Mouse (Mus musculus): ENCODE measurements around the gene Rai1.

The Rai1 gene

DNA sequence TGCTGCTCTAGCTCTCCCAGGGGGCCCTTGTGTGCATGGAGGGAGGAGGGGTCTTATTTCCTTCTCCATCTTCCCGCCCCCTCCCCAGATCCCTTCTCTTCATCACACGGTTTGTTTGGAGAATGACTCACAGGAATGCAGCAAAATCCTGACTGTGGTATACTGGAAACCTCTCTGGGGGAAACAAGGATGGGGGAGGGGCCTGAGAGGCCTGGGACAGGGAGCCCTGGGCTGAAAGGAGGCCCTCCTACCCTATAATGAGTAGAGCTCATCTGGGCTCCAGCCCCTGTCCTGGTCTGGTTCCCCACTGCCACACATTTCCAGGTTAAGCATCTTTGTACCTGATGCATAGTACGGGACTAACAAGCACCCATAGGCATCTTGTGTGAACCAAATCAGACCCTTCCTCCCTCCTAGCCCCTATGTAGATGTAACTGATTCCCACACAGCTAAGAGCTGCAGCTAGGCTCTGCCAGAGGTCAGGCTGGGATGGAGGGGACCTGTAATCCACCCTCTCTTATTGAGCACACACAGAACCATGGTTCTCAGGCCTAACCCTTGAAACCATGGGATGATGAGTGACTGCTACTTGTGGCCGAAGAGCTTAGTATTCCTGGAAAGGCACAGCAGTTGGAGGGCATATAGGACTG is 23.2 kb downstream of the Rai1 start:
- no peak for DNase-seq (ENCODE audit: low read depth)

DNA sequence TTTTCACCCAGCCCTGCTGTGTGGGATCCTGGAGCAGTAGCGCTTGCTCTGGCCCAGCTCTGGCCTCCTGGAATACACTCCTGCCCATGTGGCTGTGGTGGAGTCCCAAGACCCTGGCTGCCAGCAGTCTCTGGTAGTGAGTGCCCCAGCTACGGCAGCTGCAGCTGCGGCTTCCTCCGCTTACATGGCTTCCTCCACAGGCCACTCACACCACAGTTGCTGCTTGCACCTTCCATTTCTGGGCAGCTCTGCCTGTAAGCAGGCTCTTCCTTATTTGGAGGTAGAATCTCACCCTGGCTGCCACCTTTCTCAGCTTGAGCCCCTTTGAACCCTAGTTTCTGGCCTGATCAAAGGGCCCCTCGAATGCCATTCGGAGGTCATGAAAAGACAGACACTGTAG is 25.7 kb downstream of the Rai1 start:
- no peak for DNase-seq (ENCODE audit: low read depth)

DNA sequence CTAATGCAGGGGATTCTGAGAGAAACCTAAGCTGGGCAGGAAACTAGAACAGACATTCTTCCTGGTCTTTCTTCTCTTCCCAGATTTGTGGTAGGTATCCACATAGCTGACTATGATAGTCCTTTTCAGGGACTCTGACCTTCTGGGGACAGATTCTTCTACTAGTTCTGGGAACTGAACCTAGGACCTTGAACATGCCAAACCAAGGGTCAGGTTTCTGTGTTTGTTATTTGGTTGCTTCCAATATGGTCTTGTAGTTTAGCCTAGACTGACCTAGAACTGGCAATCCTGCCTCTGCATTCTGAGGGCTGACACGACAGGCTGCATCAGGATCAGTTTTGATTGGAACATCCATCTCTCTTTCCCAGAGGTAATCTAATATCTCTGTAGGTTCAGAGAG is 27.2 kb downstream of the Rai1 start:
- no peak for DNase-seq (ENCODE audit: low read depth)

DNA sequence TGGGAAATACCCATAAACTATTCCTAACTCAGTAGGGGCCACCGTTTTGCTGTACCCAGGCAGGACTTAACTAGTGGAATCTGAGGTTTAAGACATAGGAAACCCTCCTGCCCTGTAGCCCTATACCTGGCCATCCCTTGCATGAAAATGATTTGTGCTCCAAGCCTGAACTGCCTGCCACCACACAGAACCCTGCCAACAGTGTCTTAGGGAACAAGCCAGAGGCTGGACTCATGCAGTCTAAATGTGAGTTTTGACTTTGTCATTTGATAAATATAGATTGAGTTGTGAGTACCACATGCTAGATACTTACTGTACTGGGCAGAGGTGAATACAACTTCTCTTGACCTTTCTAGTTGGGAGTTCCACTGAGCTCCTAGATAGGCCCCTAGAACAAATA is 31.7 kb downstream of the Rai1 start:
- no peak for DNase-seq (ENCODE audit: low read depth)

DNA sequence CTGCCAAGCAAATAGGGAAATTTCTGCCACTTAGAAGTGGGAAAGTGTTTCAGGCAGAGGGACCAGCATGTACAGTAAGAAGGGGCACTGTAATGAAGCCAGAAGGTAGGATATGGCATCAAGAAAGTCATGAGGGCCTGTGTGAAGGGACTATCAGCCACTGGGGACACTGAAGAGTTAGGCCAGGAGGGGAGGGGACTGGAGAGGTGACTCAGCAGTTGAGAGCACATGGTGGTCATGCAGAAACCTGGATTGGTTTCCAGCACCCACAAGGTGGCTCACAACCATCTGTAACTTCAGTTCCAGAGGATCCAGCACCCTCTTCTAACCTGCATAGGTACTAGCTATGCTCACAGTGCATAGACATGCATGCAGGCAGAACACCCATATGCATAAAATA is 32.4 kb downstream of the Rai1 start:
- DNase-seq (ENCODE audit: low read depth), result no peak

DNA sequence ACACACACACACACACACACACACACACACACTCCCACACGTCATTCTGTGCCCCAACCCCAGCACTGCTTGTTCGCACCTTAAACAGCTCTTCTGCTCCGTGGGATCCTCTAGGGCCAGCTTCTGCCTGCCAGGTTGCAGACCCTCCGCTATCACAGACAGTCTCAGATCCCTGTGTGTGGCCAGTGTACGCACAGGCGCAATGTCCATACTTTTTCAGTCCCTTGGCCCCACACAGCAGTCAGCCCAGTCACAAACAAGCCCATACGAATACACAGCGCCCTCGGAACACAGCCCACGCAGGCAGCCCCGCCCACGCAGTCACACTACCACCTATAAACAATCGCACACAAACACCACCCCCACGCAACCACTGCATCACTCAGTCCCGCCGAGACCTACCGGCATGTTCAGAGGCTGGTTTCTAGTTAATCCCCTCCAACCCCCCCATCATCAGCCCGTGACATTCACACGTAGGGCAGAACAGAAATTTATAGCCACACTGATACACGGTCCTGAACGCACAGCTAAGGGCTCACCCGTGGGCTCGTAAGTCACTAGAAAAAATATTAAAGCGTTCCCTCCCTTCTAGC is 34.4 kb downstream of the Rai1 start:
- DNase-seq (ENCODE audit: low read depth), result no peak

DNA sequence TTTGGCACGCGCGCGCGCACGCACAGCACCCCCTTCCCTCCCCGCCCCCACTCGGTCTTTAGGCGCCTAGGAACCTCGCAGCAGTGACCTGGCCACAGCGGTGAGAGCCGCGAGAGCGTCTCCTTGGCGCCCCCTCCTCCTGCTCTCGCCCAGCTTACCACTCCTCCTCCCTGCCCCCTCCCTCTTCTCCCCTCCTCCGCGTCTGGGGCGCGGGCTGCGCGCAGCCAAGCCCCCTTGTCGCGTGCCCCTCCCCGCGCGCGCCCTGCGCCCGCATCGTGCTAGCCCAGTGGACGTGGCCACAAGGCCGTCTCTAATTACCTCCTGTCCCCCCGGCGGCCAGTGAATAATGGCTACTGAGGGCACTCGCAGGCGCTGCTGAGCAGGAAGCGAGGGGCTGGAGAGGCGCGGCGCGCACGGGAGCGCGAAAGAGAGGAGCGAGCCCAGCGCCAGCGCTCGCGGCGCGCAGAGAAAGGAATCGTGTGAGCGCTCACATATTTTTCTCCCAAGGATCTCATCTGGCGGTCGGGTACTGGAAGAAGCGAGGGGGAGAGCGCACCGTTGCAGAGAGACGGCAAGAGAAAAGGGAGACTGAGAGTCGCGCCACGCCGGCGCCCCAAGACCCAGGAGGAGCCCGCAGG is 35.0 kb downstream of the Rai1 start:
- no peak for DNase-seq (ENCODE audit: low read depth)

DNA sequence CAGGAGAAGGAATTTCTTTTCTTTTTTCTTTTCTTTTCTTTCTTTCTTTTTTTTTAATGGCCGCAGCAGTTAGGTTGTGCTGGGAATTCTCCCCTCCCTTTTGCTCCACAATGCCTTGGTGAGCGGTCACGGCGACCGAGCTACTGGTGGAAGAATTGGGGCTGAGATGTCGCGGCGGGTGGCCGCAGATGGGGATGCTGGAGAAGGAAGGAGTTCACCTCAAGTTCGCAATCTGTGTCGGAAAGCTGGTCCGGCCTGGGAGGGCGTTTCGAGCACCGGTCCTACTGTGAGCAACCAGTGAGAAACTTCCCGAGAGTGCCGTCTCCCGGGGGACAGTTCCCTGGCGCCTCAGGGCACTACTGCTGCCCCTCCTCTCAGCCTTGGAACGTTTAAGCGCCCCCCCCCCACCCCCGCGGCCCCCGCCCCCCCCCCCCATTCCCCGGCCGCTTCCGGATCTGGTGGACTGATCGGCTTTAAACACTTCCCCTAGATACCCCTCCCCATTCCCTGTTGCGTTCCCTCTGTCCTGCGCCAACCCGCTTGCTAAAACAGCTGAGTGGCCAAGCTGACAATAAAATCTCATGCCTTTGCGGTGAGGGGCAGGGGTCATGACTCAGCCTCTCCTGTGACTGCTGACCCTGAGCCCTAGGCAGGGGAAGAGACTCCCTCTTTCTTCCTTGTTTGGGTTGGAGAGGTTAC is 35.9 kb downstream of the Rai1 start:
- DNase-seq (ENCODE audit: low read depth), result peak; percentile 49

DNA sequence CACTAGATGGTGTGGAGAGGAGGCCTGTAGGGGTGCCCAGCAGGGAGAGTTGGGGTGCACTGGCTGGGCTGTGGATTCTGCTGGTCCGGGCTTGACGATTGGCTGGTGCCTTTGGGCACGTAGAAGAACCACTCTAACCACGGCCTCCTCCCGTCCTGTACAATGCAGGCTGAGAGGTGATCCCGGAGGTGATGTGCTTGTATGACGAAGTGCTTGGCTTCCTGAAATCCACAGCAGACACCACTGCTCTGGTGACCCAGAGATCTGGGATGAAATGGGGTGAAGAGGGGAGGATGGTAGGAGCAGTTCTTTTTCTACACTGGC is 36.4 kb downstream of the Rai1 start:
- no peak for DNase-seq (ENCODE audit: low read depth)

DNA sequence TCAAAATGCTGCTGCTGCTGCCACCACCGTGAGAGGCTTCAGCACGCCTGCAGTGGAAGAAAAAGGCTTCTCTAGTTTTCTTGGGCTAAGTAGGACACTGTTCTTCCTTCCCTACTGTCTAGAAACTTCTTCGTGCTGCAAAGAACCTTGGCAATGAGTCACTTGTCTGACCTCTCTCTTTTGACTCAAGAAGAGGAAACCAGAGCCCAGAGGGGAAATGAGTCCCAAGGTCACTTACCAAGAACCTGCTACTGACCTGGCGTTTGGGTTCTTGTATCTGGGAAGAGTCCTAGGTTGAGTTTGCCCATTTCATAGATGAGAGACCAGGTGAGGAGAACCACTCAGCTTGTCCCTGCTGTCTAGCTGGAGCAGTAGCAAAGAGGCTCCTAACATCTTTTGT is 38.3 kb downstream of the Rai1 start:
- no peak for DNase-seq (ENCODE audit: low read depth)

DNA sequence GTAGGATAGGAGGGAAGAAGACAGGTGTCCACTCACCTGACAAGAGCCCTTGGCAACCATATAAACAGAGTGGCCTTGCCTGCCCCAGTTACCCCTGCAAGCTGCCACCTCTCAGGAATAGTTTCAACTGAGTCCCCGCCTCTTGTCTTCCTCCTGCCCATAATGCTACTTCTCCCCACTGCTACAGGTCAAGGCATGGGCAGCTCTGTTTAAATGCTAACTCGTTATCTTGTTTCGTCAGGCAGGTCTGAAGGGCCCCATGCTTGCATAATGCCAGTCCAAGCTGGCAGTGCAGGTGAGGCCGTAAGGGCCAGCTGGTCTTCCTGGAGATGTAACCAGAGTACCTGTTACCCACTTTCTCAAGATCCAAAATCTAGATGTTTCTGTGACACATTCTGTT is 41.4 kb downstream of the Rai1 start:
- no peak for DNase-seq (ENCODE audit: low read depth)

DNA sequence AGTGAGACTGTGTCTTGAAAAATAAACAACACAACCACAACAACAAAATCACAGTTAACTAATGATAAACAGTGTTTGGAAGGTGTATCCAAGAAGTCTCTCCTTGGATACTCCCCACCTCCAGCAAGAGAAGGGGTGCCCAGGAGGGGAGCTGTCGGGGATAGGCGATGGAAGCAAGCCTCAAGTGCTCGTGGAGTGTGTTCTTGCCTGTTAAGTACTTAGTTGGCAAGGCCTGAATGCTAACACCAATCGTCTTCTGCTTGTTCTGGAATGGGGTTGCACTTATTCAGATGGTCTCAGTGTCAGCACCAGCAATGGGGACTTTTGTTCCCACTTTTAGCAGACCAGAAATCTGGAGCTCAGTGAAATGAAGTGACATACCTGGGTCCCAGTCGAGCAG is 43.8 kb downstream of the Rai1 start:
- DNase-seq (ENCODE audit: low read depth), result no peak

DNA sequence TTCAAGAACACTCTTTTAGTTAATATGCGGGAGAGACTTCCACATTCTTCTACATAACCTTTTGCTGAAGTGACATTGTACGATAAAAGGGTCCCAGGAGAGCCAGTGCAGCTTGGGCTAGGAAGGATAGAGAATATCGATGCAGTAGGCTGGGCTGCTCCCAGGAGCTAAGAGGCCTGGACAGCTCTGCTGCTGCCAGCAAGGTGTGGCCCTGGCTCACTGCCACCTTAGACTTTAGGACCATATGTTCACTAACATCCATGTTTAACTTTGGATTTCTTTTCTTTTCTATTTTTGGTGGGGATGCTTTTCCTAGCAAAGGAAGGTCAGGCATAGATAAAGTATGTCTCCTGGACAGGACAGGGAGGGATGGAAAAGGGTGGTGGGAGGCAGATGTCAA is 44.3 kb downstream of the Rai1 start:
- DNase-seq (ENCODE audit: low read depth), result no peak

DNA sequence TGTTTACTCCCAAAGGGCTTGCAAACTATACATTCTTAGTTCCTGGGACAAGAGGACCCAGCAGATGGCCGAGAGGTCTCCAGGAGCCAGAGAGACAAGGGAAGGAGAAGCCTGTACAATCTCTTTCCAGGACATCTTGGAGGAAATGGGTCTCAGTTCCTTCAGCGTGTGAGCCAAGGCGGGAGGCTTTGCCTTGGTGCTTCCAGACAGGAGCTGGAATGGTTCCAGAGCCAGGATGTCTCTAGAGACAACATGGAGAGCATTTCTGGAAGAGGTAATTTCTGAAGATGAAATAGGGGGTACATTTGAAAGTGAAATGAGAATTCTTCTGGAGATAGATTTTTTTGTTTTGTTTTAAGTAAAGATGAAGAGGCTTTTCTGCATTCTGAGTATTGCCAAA is 45.9 kb downstream of the Rai1 start:
- DNase-seq (ENCODE audit: low read depth), result no peak

DNA sequence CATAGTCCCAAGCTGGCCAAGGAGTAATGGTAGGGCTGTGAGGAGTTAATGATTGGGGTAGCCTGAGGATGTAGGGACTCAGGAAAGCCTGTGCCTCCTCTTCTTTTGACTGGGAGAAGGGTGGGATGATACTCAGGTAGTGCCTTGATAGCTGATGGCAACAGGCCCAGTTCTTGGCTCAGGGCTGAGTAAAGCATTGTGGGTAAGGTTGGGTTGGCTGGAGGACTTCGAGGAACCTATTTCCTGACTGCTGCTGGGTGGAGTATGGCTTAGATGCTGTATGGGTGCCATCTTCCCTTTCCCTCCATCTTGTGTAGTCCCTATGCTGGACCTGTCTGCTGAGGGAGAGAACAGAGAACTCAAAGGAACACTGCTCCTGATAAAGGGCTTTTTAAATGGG is 47.5 kb downstream of the Rai1 start:
- no peak for DNase-seq (ENCODE audit: low read depth)

DNA sequence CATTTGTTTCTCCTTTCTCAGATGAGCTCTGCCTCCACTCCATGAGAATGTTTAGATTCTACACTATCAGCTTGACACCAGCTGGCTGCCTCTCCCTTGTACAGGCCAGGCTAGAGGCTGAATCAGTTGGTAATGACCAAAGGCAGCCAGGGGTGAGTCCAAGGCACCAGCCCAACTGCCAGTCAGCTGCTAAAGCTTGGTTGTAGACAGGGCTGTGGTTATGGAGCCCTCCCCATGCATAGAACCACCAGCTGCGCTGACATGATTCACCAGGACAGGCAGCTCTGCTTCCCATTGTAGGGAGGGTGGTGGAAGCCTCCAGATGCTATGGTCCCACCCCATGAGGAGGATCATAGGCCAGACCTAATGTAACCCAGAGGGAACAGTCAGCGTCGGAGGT is 49.1 kb downstream of the Rai1 start:
- peak; percentile 51 for DNase-seq (ENCODE audit: low read depth)

DNA sequence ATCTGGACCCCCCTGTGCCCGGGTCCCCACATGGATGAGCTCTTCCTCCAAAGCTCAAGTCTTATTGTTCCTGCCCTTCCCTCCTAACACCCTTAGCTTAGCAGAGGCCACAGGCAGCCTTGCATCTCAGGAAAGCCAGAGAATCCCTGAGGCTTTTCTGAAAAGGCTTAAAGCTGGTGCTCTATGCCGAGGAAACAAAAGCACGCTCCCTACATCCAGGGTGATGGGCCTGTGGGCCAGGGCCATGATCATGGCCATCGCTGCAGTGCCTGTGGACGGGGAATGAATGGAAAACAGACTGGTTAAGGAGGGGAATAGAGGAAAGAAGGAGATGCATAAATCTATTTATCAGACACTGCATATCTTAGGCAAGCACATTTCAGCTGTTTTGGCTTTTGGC is 50.9 kb downstream of the Rai1 start:
- DNase-seq (ENCODE audit: low read depth), result no peak

DNA sequence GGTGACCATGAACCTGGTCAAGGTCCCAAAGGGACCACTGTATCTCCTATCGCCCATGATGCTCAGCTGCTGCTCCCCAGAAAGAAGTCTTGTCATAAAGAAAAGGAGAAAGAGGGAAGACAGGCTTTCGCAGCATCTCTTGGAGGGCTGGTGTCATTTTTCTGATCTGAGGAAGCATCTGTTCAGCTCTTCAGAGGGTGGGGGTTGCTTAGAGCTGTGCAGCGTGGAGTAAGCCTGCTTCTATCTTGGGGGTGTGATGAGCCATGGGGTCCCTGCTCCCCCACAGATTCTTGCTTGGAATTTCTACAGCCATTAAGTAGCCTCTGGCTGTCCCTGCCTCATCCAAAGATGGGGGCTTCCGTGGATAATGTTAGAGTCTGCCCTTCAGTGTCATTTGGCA is 53.5 kb downstream of the Rai1 start:
- DNase-seq (ENCODE audit: low read depth), result no peak

DNA sequence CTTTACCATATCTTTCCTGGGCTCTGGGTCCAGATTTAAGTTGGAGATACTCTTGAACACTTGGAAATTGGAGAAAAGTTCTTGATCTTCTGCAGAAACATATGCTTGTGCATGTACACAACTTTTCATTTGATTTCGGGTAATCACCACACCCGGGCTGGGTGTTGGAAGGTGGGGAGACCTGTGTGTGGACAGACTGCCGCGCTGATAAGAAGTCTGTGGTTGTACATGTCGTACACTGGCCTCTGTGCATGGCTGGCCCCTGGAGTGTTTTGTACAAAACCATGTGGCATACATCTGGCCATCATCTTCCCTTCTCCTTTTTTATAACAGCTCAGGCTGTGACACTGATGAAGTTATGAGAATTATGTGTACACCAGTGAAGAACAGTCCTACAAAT is 55.1 kb downstream of the Rai1 start:
- DNase-seq (ENCODE audit: low read depth), result no peak

DNA sequence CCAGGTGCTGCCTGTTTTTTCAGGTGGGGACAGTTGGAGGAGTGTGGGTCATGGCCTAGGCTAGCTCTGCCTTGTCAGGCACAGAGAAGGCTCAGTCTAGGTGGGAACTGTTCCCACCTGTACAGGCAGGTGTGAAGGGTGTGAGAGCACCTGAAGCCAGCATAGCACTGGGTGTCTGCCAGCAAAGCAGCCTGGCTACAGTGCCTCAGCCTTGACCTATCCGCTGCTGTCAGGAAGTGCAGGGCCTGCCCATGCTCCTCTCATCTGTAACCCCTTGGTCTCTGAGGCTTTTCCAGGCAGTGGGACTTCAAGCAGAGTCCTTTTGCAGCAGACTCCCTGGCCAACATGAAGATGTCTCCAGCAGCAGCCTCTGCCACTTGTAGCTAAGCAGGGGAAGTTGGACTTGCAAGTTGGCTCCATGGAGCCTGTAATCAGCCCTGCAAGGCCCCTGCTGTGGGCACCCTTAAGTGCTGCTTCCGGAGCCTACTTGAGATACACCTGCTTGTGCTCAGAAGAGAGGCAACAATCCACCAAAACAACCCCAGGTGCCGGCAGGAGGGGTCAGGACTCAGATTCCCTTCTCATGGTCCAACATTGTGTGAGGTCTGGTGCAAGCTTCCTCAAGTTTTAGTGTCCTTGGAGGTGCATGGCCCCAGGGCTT is 55.8 kb downstream of the Rai1 start:
- no peak for DNase-seq (ENCODE audit: low read depth)

DNA sequence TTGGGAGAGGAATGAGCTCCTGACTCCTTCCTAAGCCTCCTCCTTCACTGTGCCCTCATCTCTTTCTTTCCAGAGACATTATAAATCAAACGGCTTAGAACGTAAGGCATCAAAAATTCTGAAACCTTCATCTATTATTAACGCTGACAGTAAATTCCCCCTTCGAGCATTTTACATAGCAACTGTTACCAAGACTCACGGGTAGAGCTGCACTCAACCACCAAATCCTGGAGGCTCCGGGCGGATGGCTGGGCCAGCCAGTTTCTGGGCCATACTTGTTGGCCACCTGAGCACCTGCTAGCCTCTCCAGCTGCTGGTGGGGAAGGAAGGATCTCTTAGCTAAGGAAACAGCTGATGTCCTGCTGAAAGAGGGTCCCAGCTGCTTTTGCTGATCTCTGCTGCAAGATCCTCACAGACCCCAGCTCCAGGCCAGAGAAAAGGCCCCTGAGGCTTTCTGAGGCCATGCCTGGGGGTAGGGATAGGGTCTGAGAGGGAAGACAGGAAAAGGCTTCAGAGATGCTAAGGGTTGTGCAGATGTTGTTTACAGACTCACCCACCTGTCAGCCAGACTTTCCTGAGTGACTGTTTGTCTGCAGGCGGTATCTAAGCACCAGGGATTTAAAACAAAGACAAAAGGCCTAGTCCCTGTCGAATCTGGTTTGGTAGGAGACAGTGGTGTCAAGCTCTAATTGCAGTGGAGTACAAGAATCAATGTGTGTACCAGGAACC is 56.5 kb downstream of the Rai1 start:
- no peak for DNase-seq (ENCODE audit: low read depth)

DNA sequence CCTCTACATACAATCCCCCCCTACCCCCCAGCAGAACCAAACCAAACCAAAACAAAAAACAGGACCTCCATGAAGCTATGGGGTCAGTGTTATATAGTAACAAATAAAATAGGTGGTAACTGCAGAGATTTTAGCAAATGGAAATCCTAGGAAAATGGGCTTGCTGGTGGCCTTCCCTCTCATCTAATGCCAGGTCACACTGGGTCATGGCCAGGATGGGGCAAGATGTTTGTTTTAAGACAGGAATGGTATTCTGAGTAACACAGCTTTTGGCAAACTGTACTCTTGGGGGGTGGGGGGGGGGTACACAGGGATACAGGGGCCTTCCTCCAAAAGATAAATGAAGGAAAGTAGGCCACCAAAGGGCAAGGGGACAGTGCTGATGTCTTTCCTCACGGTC is 57.7 kb downstream of the Rai1 start:
- DNase-seq (ENCODE audit: low read depth), result no peak
